In genomic region chr19:28003474-28003873, GRCm38 (mm10) we compare ENCODE assay signal across 12 mouse cellular contexts. TPM values are rescaled to one million over a fixed set of nuclear protein-coding genes. Genes with fewer than 3 reads are reported as not detected.
DNase-seq lines count a peak whose midpoint lies in the region; ATAC-seq and TF ChIP-seq lines count a peak whose summit lies in the region.
"Had no signal": no experiment of that assay in that cellular context is flagged by ENCODE, and none has a peak within 500 bp of the region (broad histone marks: within the 10 kb centered on the region; RNA-seq: fewer than 3 reads in every experiment).

No protein-coding gene starts in this region.

- 71% methylated on average over 1 of the region's 1 CpGs for WGBS in forebrain, embryonic 15.5 days
- 94% methylated on average over 1 of the region's 1 CpGs for WGBS in forebrain, embryonic 10.5 days
- 67% methylated on average over 1 of the region's 1 CpGs for WGBS in hindbrain, postnatal 0 days
- 83% methylated on average over 1 of the region's 1 CpGs for WGBS in hindbrain, embryonic 14.5 days

- ATAC-seq in forebrain, embryonic 15.5 days (replicated peaks): peak; percentile 68; the same call in 1 of the 2 replicates
- ATAC-seq in hindbrain, postnatal 0 days: no peak
- no peak for ATAC-seq in hindbrain, embryonic 14.5 days (ENCODE audit: low FRiP score)

- no peak overlapping the region for H3K9ac ChIP-seq in forebrain, embryonic 15.5 days (replicated peaks)
- H3K9ac ChIP-seq in hindbrain, postnatal 0 days (replicated peaks; ENCODE audit: low read length): no peak overlapping the region
- H3K9ac ChIP-seq in hindbrain, embryonic 14.5 days: no peak overlapping the region
- H3K9ac ChIP-seq: embryonic facial prominence, embryonic 13.5 days; limb, embryonic 15.5 days had no signal

- no peaks in the 10 kb centered on the region for H3K27me3 ChIP-seq in forebrain, embryonic 15.5 days
- H3K27me3 ChIP-seq in forebrain, embryonic 10.5 days (ENCODE audit: poor library complexity, severe bottlenecking): no peaks in the 10 kb centered on the region
- no peaks in the 10 kb centered on the region for H3K27me3 ChIP-seq in hindbrain, postnatal 0 days (ENCODE audit: insufficient read depth, low read length)
- no peaks in the 10 kb centered on the region for H3K27me3 ChIP-seq in hindbrain, embryonic 14.5 days (ENCODE audit: control insufficient read depth, insufficient read depth, low read length)
- H3K27me3 ChIP-seq: CH12.LX; embryonic facial prominence, embryonic 13.5 days; limb, embryonic 15.5 days had no signal

- H3K4me3 ChIP-seq in forebrain, embryonic 15.5 days: no peak overlapping the region
- H3K4me3 ChIP-seq in forebrain, embryonic 10.5 days: no peak overlapping the region
- no peak overlapping the region for H3K4me3 ChIP-seq in hindbrain, postnatal 0 days (ENCODE audit: low read length)
- no peak overlapping the region for H3K4me3 ChIP-seq in hindbrain, embryonic 14.5 days (replicated peaks; ENCODE audit: low read length)
- H3K4me3 ChIP-seq: embryonic facial prominence, embryonic 13.5 days; limb, embryonic 15.5 days; midbrain, embryonic 10.5 days had no signal

- DNase-seq in forebrain, embryonic 10.5 days (ENCODE audit: extremely low spot score, low spot score): no peak
- peak; percentile 23 for DNase-seq in hindbrain, postnatal 0 days (ENCODE audit: low spot score)
- no peak for DNase-seq in hindbrain, embryonic 14.5 days (ENCODE audit: low spot score)
- DNase-seq in Muller cell, postnatal 12 days (ENCODE audit: inconsistent ontology term): peak; percentile 37
- DNase-seq in heart, postnatal 4 days: peak; percentile 14
- no peak for DNase-seq in ovary, adult 18-20 months (ENCODE audit: low spot score)
- no peak for DNase-seq in ovary, postnatal 36 days (ENCODE audit: low spot score)

- peaks cover 19% of the 10 kb centered on the region for H3K4me1 ChIP-seq in forebrain, embryonic 15.5 days
- H3K4me1 ChIP-seq in forebrain, embryonic 10.5 days: peaks cover 22% of the 10 kb centered on the region
- peaks cover 8% of the 10 kb centered on the region; the same call in 1 of the 2 replicates for H3K4me1 ChIP-seq in hindbrain, postnatal 0 days (ENCODE audit: insufficient read depth, low read length)
- peaks cover 11% of the 10 kb centered on the region for H3K4me1 ChIP-seq in hindbrain, embryonic 14.5 days (replicated peaks; ENCODE audit: control insufficient read depth, insufficient read depth, low read length)

- no peak overlapping the region for H3K27ac ChIP-seq in forebrain, embryonic 15.5 days (replicated peaks)
- H3K27ac ChIP-seq in forebrain, embryonic 10.5 days: no peak overlapping the region
- peak overlapping the region; percentile 26; the same call in 1 of the 2 replicates for H3K27ac ChIP-seq in hindbrain, postnatal 0 days
- no peak overlapping the region for H3K27ac ChIP-seq in hindbrain, embryonic 14.5 days
- H3K27ac ChIP-seq: embryonic facial prominence, embryonic 13.5 days; limb, embryonic 15.5 days; midbrain, embryonic 10.5 days had no signal

- TF ChIP-seq CTCF in hindbrain, postnatal 0 days (IDR thresholded peaks at IDR 0.05; ENCODE audit: low read depth): no peak

- H3K36me3 ChIP-seq in forebrain, embryonic 15.5 days: no peaks in the 10 kb centered on the region
- H3K36me3 ChIP-seq in forebrain, embryonic 10.5 days (replicated peaks): no peaks in the 10 kb centered on the region
- no peaks in the 10 kb centered on the region for H3K36me3 ChIP-seq in hindbrain, postnatal 0 days (ENCODE audit: insufficient read depth, low read length)
- no peaks in the 10 kb centered on the region for H3K36me3 ChIP-seq in hindbrain, embryonic 14.5 days (replicated peaks; ENCODE audit: control insufficient read depth, insufficient read depth)
- H3K36me3 ChIP-seq: embryonic facial prominence, embryonic 13.5 days; limb, embryonic 15.5 days; midbrain, embryonic 10.5 days had no signal

- no peak overlapping the region for H3K4me2 ChIP-seq in forebrain, embryonic 15.5 days (replicated peaks)
- no peak overlapping the region for H3K4me2 ChIP-seq in hindbrain, postnatal 0 days (ENCODE audit: low read depth, low read length)
- H3K4me2 ChIP-seq in hindbrain, embryonic 14.5 days (replicated peaks): no peak overlapping the region
- H3K4me2 ChIP-seq: embryonic facial prominence, embryonic 13.5 days; limb, embryonic 15.5 days had no signal

- no peaks in the 10 kb centered on the region for H3K9me3 ChIP-seq in forebrain, embryonic 15.5 days
- no peaks in the 10 kb centered on the region for H3K9me3 ChIP-seq in forebrain, embryonic 10.5 days
- H3K9me3 ChIP-seq in hindbrain, postnatal 0 days (ENCODE audit: low read length): no peaks in the 10 kb centered on the region
- H3K9me3 ChIP-seq in hindbrain, embryonic 14.5 days (ENCODE audit: control insufficient read depth, low read length): no peaks in the 10 kb centered on the region
- H3K9me3 ChIP-seq: embryonic facial prominence, embryonic 13.5 days; limb, embryonic 15.5 days; midbrain, embryonic 10.5 days had no signal

RNA-seq across cellular contexts. Expression of gene Rfx3, which starts 7.5 kb away (rescaled TPM):
- 38.5 and 40.3 TPM in 2 replicates for polyA plus RNA-seq in forebrain, embryonic 15.5 days (2015; fragmentation: Nextera tagmentation; extraction: Ambion mirVana)
- 24.9 and 28.2 TPM in 2 replicates for polyA plus RNA-seq in forebrain, embryonic 10.5 days (2016; fragmentation: Nextera tagmentation; extraction: Ambion mirVana)
- 15.9 and 31.1 TPM in 2 replicates for total RNA-seq in hindbrain, postnatal 0 days (2014; rRNA removed)
- 11.2 and 11.5 TPM in 2 replicates for polyA plus RNA-seq in hindbrain, postnatal 0 days (2015; fragmentation: Nextera tagmentation; extraction: Ambion mirVana)
- polyA plus RNA-seq in hindbrain, embryonic 14.5 days (2014; fragmentation: Nextera tagmentation; extraction: Ambion mirVana): 27.1 and 28.6 TPM in 2 replicates
- 1 to 10 TPM; 4.4 to 7.1 TPM for total RNA-seq in heart, postnatal 4 days (2021)

Comparison
In these comparisons a context has a peak if more than half of its experiments do, and no peak if none do; other contexts are left out.
1. DNase-seq: peak in hindbrain, postnatal 0 days (single experiment), Muller cell, postnatal 12 days (single experiment) and heart, postnatal 4 days (single experiment); none in forebrain, embryonic 10.5 days (single experiment), hindbrain, embryonic 14.5 days (single experiment), ovary, adult 18-20 months (single experiment) and ovary, postnatal 36 days (single experiment).